Mouse (Mus musculus) brown adipose tissue, adult 24 weeks (tissue): Measurements from ENCODE around the gene Fbxl7. TPM values are rescaled to one million over a fixed set of nuclear protein-coding genes. Genes with fewer than 3 reads are reported as not detected.

Source experiments
- H3K27ac ChIP-seq: fragments of 200-500 bp; replicated peaks from 2 replicates; pipeline ENCODE4 v1.5.1; 2012; ENCODE audit warnings: low read depth, mild to moderate bottlenecking, low read length
- H3K4me1 ChIP-seq: fragments of 200-500 bp; 2 replicates; pipeline ENCODE4 v1.6.1; 2012; ENCODE audit warnings: low read length, mixed read lengths; ENCODE audit not compliant: control insufficient read depth, insufficient read depth, insufficient read length
- H3K4me3 ChIP-seq: fragments of 200-500 bp; 2 replicates; pipeline ENCODE4 v1.5.1; 2012; ENCODE audit warnings: low read depth, mild to moderate bottlenecking, low read length, moderate library complexity; ENCODE audit not compliant: insufficient read depth
- polyA plus RNA-seq: library from polyadenylated mRNA; stranded (reverse); fragments of >200 nt; gene quantifications from 2 replicates; pipeline ENCODE4 v1.2.4, GENCODE M21; 2012; ENCODE audit not compliant: missing spikeins, insufficient read depth, insufficient read length

Gene Fbxl7
- polyA plus RNA-seq, 1 experiment = 0.63 TPM

DNA sequence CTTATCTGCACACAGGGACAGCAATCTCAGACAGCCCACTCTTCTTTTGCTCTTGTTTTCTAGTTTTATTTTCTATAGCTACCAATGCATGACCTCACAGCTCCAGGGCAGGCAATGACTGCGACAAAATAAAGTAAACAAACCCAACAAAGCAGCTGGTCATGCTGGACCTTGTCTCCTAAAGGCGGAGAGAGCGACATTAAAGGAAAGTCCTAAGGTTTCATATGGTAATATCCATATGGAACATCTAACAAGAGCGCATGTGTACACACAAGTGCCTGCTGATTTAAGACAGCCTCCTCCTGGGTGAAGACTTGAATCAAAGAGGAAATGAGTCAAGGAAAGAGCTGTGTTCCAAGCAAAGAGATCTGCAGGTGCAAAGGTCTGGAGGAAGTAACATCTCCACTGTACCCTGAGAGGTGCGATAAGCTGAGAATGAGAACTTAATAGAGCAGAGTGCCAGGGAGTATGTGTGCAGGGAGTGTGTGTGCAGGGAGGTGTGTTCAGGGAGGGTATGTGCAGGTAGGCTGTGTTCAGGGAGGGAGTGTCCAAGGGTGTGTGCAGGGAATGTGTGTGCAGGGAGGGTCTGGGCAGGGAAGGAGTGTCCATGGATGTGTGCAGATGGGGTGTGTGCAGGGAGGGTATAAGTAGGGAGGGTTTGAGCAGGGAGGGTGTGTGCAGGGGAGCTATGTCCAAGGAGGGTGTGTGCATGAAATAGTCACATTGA lies 193.3 kb downstream of the Fbxl7 start:
- peaks cover 10% of the 10 kb centered on the region for H3K4me1 ChIP-seq
- H3K4me3 ChIP-seq = no peak overlapping the region

DNA sequence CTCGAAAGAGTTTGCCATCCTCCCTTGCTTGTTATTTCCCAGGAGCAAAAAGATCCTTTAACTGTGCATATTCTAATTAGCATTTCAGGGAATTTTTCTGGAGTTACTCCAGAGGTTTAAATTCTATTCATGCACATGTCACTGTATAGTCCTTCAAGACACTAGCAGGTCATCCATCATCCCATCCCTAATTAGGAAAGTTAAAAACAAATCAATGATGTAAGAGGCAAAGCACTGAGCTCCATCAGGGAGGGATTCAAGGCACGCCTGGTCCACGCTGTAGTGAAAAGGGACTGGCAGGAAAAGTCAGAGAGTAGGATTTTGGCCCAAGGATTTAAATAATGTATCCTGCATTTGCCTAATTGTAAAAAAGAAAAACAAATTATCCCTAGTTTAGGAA lies 202.3 kb downstream of the Fbxl7 start:
- Histone ChIP-seq H3K27ac (no peak overlapping the region), H3K4me1 (no peaks in the 10 kb centered on the region), H3K4me3 (no peak overlapping the region)

More for the DNA sequence above, 193.3 kb downstream of the Fbxl7 start:
- no peak overlapping the region for H3K27ac ChIP-seq

DNA sequence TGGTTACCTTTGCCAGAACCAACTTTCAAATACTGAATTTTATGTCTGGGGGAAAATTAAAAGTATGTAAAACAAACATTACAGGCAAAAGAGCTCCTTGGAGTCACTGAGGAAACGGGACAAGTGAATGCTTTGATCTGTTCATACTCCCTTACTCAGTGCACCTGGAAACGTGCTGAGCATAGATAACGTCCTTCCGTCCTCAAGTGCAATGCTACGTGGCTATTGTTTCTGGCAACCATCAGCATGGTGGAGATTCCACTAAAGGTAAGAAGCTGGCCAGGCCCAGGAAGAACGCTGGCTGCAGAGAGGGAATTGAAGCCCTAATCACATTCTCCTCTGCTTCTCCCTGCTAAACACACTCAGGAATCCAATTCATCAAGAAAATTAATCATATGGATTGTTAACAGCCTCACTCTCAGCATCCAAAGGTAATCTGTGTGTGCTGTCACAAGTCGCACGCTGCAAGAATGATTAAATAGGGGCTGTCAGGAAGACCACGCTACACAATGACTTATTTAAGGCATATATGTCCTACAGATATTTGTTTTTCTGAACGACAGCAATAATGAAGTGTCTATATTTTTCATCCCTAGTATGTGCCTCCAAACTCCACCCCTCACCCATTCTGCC lies 206.8 kb downstream of the Fbxl7 start:
- H3K27ac ChIP-seq = no peak overlapping the region
- H3K4me1 ChIP-seq = no peaks in the 10 kb centered on the region
- no peak overlapping the region for H3K4me3 ChIP-seq

DNA sequence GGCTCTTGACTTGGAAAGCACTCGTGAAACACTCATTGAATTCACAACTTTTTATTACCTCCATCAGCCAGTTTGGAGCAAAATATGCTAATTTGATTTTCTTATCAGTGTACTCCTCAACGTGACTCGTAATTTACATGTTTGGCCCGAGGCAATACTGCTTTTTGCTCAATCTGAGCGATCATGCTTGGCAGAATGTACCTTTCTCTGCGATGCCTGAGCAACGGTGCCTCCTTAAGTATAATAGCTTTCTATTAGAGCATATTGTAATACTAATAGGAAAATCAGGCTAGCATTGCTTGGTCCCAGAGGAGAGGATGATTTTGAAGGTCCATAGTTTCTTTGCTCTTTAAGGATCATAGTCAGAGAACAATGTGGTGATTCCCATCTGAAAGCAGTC lies 207.7 kb downstream of the Fbxl7 start:
- Histone ChIP-seq H3K27ac (no peak overlapping the region), H3K4me3 (no peak overlapping the region), H3K4me1 (no peaks in the 10 kb centered on the region)

DNA sequence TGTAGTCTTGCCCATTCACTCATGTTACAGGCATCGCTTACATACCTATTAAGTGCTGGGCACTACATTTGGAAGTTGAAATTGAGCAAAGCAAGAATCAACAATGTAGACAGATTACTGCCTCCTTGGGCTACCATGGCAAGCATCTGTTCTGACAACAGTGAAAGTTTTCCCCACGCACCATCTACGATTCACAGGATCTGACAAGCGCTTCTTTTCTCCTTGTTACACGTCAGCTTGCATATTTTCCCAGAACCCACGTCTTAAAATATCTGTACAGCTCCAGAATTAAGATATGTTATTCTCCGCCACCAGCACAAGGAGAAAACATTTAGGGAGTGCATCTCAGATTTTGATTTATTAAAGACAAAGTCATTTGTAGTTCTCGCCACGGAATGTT lies 213.1 kb downstream of the Fbxl7 start:
- no peak overlapping the region for H3K27ac ChIP-seq
- no peaks in the 10 kb centered on the region for H3K4me1 ChIP-seq
- no peak overlapping the region for H3K4me3 ChIP-seq

DNA sequence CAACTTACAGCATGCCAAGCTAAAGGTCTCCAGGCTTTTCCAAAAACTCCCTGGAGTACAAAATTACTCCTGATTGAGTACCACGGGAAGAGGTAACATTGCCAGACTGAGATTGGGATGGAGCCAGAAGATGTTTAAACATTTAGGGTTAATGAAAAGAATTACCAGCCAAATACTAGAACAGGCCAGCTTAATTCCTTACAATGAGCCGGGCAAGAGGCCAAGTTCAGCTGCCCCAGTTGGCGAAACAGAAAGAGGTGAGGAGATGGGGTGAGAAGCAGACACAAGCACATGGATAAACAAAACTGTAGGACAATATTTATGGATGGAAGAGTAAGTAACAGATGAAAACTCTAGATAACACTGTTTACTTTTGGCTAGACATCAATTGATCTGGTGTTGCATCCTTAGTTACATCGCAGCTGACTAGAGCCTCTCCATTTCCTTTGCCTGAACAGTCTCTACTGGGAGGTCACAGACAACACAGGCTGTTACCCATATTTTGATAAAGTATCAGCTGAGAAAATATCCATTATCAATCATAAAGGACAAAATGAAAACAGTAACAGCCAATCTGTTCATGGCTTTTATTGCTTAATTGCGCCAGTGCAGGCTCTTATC lies 222.0 kb downstream of the Fbxl7 start:
- H3K27ac ChIP-seq = no peak overlapping the region
- H3K4me3 ChIP-seq = no peak overlapping the region
- no peaks in the 10 kb centered on the region for H3K4me1 ChIP-seq

DNA sequence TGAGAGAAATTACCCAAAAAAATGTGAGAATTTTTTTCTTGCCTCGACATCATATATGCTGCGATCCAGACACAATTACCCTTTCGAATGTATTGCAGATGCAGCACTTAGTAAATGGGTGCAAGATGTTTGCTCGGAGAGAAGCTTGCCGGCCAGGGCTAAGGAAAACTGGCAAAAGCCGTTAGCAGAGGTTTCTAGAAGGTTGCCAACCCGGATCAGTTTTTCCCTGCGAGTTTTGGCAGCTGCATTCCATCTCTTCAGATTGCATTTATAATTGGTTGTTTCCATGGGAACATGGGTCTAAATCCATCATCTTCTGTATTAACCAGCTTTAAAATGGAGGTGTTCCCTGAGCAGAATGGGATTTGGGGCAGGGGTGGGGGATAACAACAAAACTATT lies 240.4 kb downstream of the Fbxl7 start:
- no peak overlapping the region for H3K27ac ChIP-seq
- H3K4me3 ChIP-seq = no peak overlapping the region
- H3K4me1 ChIP-seq = no peaks in the 10 kb centered on the region

DNA sequence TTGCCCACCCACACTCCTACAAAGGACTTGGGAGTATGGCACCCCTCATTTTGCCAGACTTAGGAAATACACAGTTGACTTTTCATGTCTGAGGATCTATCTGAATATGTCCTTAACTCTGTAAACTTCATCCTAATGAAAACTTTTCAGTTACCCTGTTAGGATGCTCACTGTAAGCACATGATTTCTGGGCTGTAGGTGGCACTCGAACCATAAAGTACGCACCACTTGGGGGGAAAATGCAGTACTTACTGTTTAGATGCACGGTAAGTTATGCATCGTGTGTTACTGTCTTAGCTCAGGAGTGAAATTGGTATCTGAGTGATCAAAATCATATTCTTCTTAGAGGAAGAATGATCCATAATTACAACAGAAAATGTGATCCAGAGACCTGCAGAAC lies 252.8 kb downstream of the Fbxl7 start:
- Histone ChIP-seq H3K4me1 (no peaks in the 10 kb centered on the region), H3K4me3 (no peak overlapping the region), H3K27ac (no peak overlapping the region)

DNA sequence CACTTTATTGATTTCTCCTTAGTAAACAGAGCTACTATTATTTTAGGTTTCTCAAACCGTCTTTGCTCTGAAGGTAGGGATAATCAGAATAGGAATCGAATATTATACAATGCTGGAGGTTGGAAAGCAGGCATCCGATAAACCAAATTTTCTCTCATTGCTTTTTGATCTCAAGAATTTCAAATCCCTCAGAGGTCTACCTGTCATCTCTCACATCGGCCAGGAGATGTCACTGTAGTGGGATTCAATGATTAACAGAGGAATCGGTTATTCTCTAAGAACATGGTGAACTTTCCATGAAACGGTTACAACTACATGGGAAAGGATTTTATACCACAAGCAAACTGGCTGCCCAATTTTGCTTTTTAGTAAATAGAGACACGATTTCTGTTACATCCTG lies 255.7 kb downstream of the Fbxl7 start:
- no peaks in the 10 kb centered on the region for H3K4me1 ChIP-seq
- H3K4me3 ChIP-seq = no peak overlapping the region
- no peak overlapping the region for H3K27ac ChIP-seq

DNA sequence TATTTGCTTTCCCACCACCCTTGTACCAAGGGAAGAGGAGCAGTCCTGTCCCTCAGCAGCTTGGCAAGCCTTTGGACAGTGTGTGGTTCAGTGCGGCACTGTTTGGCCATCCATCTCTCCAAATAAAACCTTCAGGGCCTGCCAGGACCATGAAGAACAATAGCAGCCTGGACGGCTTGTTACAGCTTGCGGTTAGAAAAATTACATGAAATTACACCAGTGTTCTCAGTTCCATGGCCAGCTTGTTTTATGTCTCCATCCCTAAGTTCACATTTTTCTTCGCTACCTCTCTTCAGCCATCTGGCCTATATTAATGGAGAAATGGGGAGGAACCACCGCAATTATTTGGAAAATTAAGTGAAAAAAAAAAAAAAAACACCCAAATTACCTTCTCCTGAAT lies 259.8 kb downstream of the Fbxl7 start:
- no peak overlapping the region for H3K27ac ChIP-seq
- no peak overlapping the region for H3K4me3 ChIP-seq
- H3K4me1 ChIP-seq = no peaks in the 10 kb centered on the region

DNA sequence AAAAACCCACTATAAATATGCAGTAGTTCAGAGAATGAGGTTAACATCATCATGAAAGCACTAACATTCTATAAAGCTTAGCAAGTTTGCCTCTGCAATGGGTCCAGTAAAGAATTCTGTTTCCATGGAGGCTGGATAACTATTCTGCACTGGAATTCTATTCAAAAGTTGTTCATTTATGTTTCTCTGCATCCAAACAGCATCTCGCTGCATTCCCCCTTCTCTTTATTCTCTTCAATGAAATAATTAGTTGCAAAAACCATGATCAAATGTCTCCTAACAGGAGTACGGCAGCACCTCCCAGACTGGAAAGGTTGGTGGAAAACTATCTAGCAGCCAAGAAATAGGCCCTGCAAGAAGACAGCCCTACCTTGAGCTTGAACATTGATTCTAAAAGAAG lies 267.2 kb downstream of the Fbxl7 start:
- Histone ChIP-seq H3K4me3 (no peak overlapping the region), H3K27ac (no peak overlapping the region), H3K4me1 (no peaks in the 10 kb centered on the region)

DNA sequence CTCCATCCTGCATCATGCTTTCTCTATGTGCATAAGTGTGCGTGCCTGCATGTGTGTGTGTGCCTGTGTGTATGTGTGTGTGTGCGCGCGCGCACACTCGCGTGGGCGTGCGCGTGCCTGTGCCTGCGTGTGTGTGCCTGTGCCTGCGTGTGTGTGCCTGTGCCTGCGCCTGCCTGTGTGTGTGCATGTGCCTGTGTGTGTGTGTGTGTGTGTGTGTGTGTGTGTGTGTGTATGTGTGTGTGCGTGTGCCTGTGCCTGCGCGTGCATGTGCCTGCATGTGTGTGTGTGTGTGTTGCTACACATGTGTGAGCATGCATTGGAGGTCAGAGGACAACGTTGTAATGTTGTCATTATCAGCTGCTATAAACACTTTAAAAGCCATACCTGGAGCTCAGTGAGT lies 272.1 kb downstream of the Fbxl7 start:
- H3K4me1 ChIP-seq = no peaks in the 10 kb centered on the region
- no peak overlapping the region for H3K4me3 ChIP-seq

DNA sequence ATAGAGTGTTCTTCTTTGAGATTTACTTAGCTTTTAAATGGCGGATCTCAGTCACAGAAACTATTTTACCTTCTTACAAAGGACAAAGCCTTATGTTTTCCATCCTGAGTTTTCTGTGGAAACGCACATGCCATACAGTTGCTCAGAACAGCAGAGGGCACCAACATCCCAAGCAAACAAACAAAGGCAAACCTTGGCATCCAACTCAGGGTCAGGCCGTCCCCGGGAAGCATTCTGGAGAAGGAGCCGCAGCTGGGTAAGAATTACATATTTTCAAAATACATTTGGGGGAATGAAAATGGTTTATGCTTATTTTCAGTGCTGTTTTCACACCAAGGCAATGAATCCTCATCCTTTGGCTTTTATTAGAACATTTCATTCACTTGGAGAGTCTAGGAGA lies 275.1 kb downstream of the Fbxl7 start:
- H3K4me1 ChIP-seq = no peaks in the 10 kb centered on the region
- no peak overlapping the region for H3K4me3 ChIP-seq
- no peak overlapping the region for H3K27ac ChIP-seq

More for the DNA sequence above, 272.1 kb downstream of the Fbxl7 start:
- no peak overlapping the region for H3K27ac ChIP-seq

DNA sequence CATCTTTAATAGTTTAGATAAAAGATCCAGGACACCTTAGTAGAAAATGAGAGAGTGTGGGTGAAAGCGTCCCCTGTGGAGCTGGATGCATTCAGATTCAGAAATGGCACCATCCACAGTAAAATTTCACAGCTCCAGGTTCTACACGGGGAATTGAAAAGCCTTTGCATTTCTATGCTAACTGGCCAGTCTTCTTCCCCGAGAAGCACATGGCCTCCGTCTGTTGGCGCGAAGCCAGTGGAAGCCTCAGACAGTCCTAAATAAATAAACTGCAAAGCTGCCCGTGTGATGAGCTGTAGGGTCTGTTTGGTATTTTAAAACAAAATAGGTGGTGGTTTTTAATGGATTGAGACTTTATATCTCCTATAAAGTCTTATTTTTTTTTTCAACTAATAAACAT lies 276.2 kb downstream of the Fbxl7 start:
- no peak overlapping the region for H3K27ac ChIP-seq
- no peaks in the 10 kb centered on the region for H3K4me1 ChIP-seq
- H3K4me3 ChIP-seq = no peak overlapping the region

DNA sequence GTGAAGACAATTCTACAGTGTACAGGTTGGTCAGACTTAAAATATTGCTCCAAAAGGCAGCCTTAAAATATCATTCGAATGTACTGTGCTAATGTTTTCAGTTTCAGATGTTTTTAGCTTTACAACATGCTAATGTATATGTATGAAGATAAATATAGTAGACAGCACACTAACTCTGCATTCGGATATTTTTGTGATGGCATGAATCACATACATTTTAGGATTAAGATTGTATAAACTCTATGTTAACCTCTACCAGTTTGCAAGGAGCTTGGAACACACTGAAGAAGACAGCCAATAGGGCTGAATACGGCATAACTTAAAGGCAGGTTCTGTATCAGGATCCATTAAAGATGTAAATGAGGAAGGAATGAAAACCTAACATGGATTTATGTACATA lies 299.1 kb downstream of the Fbxl7 start:
- Histone ChIP-seq H3K4me1 (peaks cover 10% of the 10 kb centered on the region), H3K4me3 (no peak overlapping the region), H3K27ac (no peak overlapping the region)
